Mouse (Mus musculus) lung, postnatal 4 days (tissue): ENCODE measurements around the gene Kcnh3.
A peak's percentile ranks its signal among the peaks of the same experiment; 100 is the strongest.
"Not testable (repeated sequence)": the region's sequence is repeated elsewhere in the genome, so short reads cannot be mapped to it uniquely, and the experiment has no call there.

Experiments
- DNase-seq, 2 experiments: peaks; one replicate each; pipeline ENCODE4 v3.0.0; 2021

The Kcnh3 gene

DNA sequence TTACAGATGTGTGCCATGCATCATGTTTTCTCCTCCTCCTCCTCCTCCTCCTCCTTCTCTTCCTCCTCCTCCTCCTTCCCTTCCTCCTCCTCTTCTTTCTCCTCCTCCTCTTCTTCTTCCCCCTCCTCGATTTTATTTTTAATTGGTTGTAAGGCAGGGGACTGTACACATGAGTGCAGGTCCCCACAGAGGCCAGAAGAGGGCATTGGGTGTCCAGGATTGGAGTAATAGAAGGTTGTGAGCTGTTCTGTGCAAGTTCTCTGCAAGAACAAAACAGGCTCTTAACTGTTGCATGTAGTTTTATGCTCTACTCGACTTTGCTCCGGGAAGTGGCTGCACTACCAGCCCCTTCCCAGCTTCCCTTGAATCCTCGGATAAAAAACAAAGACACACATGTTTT is 15.5 kb downstream of the Kcnh3 start:
- DNase-seq = no peak

DNA sequence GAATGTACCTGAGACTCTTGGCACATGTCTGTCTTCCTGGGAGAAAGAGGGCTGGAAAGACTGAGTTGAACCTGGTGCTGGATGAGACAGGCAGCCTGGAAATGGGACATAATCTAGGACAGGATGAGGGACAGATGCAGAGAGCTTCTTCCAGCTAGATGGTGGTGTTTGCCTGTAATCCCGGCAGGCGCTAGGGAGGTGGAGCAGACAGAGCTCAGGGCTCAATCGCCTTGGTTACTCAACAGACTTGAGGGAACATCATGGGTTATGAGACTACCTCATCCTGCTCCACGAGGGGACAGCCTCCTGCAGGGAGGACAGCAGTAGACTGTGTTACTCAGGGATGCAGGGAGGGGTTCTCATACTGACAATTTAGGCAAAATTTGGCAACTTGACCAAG is 16.6 kb downstream of the Kcnh3 start:
- no peak for DNase-seq

DNA sequence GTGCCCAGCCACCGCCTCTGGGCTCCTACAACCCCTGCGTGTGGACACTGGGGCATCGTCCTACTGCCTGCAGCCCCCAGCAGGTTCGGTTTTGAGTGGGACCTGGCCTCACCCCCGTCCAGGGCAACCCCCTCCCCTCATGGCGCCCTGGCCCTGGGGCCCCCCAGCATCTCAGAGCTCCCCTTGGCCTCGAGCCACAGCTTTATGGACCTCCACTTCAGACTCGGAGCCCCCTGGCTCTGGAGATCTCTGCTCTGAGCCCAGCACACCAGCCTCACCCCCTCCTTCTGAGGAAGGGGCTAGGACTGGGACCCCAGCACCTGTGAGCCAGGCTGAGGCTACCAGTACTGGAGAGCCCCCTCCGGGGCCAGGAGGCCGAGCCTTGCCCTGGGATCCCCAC is 17.4 kb downstream of the Kcnh3 start:
- DNase-seq = no peak

DNA sequence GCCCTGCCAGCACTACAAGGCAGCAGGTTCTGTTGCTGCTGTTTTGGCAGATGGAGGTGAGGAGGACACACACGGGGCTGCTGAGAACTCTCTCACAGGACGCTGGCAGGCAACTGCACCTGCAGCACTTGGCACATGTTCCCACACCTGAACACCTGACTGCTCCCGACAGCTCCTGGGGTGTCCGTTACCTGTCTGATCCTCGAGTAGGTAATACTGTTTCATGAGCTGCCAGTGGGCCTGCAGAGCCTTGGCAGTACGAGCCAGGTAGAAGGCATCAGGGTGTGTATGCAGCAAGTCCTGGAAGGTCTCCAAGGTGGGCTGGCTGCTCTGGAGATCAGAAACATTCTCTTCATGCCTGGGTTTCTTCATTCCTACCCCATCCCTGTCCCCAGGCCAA is 22.1 kb downstream of the Kcnh3 start:
- DNase-seq = not testable (repeated sequence)

DNA sequence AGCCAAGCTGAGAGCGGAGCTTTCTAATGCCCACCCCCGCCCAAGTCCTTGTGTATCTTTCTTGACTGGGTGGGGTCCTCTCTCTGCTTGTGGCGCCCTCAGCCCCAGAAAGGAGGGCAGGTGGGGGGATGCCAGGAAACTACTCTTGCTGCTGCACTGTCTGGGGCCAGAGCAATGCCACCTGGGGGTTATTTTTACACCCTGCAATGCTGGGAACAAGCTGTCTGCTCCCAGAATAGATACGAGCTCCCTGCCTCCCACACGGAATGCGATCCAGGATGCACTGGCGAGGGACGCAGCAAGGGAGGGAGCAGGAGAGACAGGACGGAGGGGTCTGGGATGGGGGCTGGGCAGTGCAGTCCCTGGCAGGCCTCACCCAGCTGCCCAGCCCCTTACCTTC is 24.3 kb downstream of the Kcnh3 start:
- no peak for DNase-seq

DNA sequence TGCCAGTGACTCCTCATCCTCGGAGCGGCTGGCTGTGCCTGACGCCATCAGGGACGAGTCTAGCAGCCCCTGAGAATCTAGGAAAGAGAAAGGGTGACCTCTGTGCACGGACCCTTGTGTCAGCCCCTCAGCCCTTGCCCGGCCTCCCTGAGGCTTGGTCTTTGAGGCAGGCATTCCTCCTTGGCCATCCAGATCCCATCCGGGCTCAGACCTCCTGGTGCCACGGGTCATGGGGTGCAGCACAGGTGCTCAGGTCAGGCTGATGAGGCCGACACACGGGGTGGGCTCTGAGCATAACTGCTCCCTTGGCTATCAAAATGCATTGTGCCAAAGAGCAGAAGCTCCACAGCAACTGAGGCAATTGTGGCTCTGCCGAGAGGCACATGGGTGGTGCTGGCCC is 25.3 kb downstream of the Kcnh3 start:
- no peak for DNase-seq

DNA sequence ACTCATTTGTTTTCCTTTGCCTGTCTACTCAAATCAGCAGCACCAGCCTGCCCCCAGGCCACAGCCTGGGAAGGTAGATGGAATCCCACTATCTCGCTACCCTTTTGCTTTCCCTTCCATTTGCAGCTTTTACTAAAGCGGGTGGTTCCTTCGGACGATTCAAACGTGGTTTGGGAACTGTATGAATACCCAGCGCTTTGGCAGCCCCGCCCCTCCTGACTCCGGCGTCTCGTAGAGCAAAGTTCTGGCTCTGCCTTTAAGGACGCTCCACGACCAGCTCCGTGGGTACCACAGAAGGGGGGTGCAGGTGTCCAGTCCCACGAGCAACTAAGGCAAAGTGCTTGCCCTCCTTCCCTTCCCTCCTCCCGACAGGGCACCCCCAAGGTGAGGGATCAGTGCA is 26.4 kb downstream of the Kcnh3 start:
- DNase-seq = peak in 1 of 2 experiments; percentile 28

DNA sequence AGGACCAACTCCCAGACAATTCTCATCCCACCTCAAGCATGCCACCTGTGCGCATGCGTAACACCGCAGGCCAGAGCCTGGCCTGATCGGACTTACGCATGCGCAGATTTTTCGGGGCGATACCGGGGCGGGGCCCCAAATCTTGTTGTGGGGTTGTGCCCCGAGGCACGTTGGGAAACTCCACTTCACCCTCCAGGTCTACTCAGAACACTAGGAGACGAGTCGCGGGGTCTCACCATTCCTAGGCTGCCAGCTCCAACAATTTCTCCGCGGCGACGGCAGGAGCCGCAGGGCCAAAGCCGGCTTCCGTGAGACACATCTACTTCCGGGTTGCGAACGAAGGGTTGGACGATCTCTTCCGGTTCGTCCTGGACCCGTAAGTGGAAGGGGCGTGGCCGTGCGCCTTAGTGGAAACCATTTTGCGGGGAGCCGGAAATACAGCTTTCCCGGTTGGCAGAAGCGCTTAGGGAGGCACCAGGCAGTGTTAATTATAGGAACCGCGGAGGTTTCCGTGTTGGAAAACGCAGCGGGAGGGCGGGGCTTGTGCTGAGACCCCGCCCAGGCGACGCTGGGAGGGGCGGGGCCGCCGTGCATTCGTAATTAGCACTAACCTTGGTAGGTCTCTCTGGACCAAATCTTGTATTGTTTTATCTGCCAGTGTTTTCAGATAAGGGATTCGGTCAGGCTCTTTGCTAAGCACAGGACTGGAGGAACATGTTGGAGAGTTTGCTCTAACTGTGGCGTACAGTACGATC is 27.1 kb downstream of the Kcnh3 start, which contains the start of gene Mcrs1:
Gene Mcrs1 (minus strand): TSS at position 336 of the 755 bp plus-strand sequence.
- peak; percentile 97 to 98 for DNase-seq

DNA sequence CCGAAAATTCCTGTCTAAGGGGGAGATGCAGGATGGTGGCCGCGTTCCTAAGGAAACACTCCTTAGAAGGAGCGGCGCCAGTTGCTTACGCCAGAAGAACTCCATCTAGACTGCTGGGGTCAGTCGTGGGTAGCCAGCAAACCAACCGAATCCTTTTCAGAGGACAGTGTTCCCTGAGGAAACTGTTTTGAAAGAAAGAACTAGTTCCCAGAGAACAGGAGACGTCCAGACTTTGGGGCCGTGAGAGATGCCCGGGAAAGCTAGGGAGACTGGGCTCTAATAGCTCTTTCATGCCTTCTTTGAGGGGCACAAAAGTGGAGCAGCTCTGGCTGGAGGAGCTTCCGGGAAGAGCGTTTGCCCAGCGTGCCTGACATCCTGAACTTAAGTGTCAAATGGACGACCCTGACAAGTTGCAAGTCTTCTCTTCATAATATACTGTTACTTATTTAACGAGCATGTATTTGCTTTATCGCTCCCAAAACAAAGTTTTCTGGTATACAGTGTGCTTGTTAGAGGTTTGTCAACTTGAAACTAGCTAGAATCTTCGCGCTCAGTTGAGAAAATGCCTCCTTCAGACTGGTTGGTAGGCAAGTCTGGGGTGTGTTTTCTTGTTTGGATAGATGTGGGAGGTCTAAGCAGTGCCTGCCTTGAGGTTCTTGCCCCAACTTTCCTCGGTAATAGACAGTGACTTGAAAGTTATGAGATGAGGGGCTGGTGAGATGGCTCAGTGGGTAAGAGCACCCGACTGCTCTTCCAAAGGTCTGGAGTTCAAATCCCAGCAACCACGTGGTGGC is 27.9 kb downstream of the Kcnh3 start:
- no peak for DNase-seq

DNA sequence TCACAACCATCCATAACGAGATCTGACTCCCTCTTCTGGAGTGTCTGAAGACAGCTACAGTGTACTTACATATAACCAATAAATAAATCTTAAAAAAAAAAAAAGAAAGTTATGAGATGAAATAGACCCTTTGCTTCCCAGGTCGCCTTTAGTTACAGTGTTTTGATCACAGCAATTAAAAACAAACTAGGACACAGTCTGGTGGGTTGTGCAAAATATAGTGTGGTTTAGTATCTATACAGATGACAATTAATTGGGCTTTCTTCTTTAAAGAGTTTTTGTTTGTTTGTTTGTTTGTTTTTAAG is 28.5 kb downstream of the Kcnh3 start:
- not testable (repeated sequence) for DNase-seq

DNA sequence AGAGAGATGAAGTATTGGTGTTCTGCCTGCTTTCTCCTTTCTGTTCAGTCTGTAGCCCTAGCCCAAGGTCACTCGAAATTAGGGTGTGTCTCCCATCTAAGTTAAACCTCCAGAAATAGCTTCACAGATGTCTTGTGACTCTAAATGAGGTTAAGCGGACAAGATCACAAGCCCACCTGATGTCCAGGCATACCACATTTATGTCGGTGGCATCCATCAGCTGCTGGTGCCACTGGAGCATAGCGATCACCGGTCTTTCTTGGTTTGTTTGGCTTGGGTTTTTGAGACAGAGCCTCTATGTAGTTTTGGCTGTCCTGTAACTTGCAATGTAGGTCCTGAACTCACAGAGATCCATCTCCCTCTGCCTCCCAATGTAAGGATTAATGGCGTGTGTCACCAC is 29.1 kb downstream of the Kcnh3 start:
- DNase-seq = no peak

DNA sequence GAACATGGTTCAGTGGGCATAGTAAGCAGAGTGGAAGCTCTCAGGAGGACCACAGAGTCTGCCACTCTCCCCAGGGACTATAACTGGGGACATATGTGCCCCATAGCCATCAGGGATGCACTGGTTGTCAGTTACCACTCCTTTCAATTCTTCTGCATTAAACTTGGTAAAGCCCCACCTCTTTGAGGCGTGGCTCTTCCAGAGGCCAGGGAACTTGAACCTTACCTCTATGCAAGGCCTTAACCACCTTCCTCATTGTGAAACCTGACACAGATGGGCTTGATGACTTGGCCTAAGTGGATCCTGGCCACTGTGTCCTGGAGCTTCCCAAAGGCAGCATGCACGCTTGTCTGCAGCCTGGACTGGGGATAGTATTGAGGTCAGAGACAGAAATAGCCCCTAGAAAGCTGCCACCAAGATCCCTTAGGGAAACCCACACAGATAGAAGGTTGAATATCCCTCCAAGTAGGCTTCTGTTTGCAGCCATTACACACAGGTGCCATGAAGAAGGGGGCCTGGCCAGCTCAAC is 29.9 kb downstream of the Kcnh3 start:
- no peak for DNase-seq

DNA sequence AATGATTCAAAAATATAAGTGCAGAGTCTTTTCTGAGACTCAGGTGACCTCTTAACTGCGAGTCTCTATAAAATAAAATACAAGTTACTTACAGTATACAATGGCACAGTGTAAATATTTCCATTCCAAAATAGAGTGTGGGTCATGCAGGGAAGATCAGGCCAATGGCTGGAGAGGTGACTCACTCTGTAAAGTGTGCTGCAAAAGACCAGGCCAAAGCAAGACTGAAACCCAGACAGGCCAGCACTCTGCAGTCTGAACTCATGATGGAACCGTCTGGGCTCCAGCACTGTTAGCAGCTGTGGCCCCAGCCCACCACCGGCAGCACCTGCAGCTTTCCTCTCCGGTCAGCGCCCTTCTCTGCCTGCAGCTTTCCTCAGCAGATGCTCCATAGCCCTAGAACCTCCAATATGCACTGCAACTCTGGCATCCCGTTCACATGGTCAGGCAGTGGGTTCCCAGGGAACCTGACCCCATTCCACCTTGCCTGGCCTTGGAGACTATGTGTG is 30.6 kb downstream of the Kcnh3 start:
- DNase-seq = no peak

DNA sequence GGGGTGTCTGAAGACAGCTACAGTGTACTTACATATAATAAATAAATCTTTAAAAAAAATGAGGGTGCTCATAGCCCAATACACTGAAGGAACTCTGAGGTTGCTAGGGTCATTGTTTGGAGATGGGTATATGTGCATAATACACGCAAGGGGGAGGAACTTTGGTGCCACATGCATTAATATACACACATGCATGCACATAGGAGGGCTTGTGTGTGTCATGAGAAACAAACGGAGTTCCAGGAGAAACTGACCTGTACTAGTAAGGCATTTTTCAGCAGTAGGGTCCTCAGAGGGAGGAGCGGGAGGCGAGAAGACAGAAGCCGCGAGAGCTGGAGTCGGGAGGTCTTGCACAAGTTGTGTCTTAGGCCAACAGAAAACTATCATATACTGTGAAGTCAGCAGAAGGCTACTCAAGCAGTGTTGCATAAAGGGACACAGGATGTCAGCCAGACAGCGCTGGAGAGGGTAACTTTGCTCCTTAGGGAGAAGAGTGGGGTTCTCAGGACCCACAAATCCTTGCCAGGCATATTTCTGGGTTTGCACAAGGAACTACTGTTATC is 34.6 kb downstream of the Kcnh3 start:
- DNase-seq = peak in 1 of 2 experiments; percentile 78

DNA sequence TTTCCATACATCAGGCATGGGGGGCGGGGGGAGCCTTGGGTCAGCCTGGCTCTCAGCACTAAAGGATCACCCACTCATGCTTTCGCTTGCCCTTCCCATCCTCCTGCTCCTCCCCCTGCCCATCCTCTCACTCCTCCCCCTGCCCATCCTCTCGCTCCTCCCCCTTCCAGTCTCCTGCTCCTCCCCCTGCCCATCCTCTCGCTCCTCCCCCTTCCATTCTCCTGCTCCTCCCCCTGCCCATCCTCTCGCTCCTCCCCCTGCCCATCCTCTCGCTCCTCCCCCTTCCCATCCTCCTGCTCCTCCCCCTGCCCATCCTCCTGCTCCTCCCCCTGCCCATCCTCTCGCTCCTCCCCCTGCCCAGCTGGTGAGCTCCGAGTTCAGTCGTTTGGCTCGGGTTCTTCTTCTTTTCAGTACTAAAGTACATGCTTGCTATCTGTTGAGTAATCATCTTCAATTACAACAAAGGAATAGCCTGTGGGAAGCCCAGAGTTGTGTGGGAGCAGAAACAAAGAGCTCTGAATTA is 35.1 kb downstream of the Kcnh3 start:
- DNase-seq = peak; percentile 84 to 85

DNA sequence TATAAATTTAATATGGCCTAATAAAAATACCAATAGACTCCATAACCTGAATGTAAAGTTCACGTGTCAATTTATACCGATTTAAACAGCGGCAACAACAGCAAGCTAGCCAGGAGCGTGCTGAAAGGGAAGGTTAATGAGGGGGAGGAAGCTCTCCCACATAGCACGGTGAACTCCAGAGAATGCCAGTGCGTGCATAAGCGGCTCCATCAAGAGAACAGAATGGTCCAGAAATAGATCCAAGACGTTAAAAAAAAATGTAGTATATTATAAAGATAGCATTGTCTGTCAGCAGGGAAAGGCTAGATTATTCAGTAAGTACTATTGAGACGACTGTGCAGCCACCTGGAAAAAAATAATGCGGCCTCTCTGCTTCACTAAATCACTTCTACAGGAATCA is 38.0 kb downstream of the Kcnh3 start:
- DNase-seq = no peak

DNA sequence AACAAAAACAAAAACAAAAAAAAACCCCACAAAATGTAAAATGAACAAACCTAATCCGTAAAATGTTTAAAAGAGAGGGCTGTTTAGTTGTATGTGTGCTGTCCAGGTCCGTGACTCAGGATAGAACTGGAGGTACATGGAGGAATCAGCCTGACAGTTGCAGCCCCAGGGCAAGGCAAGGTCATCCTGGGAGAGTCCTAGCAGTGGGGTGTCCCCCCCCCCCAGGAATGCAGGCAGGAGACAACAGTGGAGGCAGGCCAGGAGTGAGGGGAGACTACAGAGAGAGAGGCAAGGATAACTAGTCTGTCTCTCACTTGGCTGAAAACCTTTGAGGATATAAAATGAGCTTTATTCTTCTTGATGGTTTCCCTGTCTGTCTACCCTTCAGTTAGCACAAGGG is 39.7 kb downstream of the Kcnh3 start:
- no peak for DNase-seq

DNA sequence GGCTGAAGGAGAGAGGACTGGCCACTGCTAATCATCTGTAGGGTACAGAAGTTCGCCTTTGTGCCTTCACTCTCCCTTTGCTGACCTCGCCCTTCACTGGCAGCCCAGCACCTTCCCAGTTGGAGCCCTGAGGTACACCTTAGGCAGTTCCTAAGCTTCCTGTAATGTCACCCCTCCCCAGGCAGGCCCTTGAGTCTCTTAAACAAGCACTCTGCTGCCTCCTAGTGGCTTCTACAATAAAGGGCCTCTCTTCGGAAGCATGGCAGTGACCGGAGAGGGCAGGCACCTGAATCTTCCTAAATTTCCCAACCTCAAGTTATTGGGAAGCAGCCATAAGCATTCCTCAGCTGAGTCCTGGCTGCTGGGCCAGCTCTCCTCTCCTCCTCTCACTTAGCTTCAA is 41.0 kb downstream of the Kcnh3 start:
- DNase-seq = peak; percentile 65 to 81

DNA sequence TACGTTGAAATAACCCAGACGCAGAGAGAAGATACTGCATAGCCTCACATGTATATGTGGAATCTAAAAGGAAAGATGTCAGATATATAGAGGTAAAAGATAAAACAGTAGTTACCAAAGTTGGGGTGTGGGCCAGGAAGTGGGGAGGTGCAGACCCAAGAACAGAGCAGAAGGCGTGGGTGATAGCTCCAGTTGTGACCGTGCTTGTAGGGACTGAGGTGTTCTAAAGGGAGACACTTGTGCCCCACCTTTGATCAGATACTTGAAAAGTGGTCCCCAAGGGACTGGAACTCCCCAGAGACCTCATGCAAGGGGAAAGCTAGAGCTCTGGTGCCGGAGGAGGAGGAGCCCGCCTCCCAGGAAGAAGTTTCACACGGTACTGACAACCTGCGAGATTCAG is 51.4 kb downstream of the Kcnh3 start:
- DNase-seq = no peak

DNA sequence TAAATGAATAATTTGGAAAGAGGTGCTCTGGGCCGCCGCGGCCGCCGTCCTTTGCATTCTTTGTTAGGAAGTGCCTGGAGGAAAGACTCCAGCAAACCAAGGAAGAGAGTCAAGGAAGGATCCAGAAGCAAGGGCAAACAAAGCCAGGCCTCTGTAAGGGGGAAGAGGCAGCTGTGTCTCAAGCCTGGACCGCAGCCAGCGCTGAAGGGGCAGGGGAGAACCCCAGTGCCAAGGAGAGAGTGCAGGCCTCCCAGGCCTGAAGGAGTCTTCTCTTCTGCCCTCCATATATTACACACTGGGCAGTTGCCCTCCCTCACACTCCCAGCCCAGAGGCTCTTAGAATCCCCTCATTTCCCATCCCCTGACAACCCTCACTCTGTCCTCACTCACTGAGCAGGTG is 53.6 kb downstream of the Kcnh3 start:
- DNase-seq = no peak

DNA sequence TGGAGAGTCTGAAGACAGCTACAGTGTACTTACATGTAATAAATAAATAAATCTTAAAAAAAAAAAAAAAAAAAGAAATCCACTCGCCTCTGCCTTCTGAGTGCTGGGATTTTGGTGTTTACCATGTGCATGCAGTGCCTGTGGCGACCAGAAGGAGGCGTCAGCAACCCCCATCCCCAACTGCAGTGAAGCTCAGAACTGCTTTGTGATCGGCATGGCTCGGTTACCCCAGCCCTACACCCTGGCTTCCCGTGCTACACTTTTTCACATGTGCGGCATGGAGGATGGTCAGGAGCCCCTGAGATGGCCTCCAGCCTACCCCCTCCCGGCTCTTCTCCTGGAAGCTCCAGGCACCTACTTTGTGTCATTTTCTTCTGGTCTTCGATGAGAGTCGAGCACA is 58.8 kb downstream of the Kcnh3 start:
- peak in 1 of 2 experiments; percentile 30 for DNase-seq

DNA sequence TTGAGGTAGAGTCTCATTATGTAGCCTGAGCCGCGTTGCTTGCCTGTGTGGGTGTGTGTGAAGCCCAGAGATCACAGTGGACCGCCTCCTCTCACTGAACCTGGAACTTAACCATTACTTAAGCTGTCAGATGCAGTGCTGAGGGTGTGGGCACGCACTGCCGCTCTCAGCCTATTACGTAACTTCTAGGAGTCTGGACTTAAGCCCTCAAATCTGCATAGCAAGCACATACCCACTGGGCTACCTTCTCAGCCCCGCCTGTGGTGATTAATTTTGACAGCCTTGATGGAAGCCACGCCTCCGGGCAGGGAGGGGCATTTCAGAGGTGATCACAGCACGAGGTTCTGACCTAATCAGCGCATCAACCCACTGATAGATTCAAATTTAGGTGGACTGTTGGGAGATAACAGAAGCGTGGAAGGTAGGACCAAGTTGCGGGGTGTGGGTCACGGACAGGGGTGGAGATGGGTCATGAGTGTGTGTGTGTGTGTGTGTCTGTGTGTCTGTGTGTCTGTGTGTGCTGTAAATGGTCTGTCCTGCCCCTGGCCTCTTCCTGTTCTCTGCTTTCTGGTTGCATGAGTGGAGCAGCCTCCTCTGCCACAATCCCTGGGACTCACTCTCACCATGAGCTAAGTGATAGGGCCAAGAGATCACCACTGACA is 60.0 kb downstream of the Kcnh3 start:
- peak; percentile 24 to 57 for DNase-seq

DNA sequence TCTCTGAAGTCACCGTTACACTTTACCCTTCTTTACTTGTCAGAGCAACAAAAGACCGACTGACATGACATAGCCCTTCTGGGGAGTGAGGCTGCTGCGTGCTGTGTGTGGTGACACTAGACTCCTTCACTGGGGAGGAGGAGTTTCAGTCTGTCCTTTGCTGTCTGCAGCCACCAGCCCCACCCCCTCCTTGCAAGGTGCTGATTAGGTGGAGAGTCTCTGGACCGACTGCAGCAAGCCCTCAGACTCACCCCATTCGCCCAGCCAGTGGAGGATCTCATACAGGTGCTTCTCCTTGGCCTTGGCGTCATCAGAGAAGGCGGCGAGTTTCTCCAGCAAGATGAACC is 60.5 kb downstream of the Kcnh3 start:
- DNase-seq = no peak
